Mouse (Mus musculus) liver, postnatal 0 days (tissue): ENCODE measurements around the gene Prss12. TPM values are rescaled to one million over a fixed set of nuclear protein-coding genes. Genes with fewer than 3 reads are reported as not detected.

Source experiments
- ATAC-seq: fragments of 200-750 bp; cut with Nextera tagmentation; 2 replicates; pipeline ENCODE4 v1.8.0; 2017; ENCODE audit warnings: mild to moderate bottlenecking, moderate library complexity
- DNase-seq: peaks from one replicate; pipeline ENCODE4 v3.0.0-alpha.2; 2016
- H3K27ac ChIP-seq: fragments of 300-500 bp; sonication (generic); 2 replicates; pipeline ENCODE4 v1.5.1; 2014; ENCODE audit warnings: antibody characterized with exemption, moderate library complexity, mild to moderate bottlenecking, low read depth
- H3K27me3 ChIP-seq: fragments of 300-500 bp; sonication (generic); 2 replicates; pipeline ENCODE4 v1.6.1; 2014; ENCODE audit warnings: low read length, control low read depth, mixed read lengths; ENCODE audit not compliant: insufficient read depth
- H3K36me3 ChIP-seq: fragments of 300-500 bp; sonication (generic); replicated peaks from 2 replicates; pipeline ENCODE4 v1.6.1; 2014; ENCODE audit warnings: mild to moderate bottlenecking, control low read depth, low read length, moderate library complexity, mixed read lengths; ENCODE audit not compliant: insufficient read depth
- H3K4me1 ChIP-seq: fragments of 300-500 bp; sonication (generic); 2 replicates; pipeline ENCODE4 v1.6.1; 2014; ENCODE audit warnings: antibody characterized with exemption, mild to moderate bottlenecking, control low read depth; ENCODE audit not compliant: insufficient read depth
- H3K4me2 ChIP-seq: fragments of 300-500 bp; sonication (generic); 2 replicates; pipeline ENCODE4 v1.6.1; 2014; ENCODE audit warnings: low read depth, mild to moderate bottlenecking, low read length, moderate library complexity, mixed read lengths
- H3K4me3 ChIP-seq: fragments of 300-500 bp; sonication (generic); 2 replicates; pipeline ENCODE4 v1.5.1; 2014; ENCODE audit warnings: low read depth, low read length
- H3K9ac ChIP-seq: fragments of 300-500 bp; sonication (generic); replicated peaks from 2 replicates; pipeline ENCODE4 v1.6.1; 2014; ENCODE audit warnings: mild to moderate bottlenecking, moderate library complexity
- H3K9me3 ChIP-seq: fragments of 300-500 bp; sonication (generic); 2 replicates; pipeline ENCODE4 v1.6.1; 2016; ENCODE audit warnings: mild to moderate bottlenecking, control low read depth, low read length, mixed read lengths
- CTCF ChIP-seq: sonication (generic); IDR thresholded peaks from 2 replicates; pipeline ENCODE4 v1.5.1; 2016; ENCODE audit warnings: antibody characterized with exemption, low read depth
- EP300 ChIP-seq: IDR thresholded peaks from 2 replicates; pipeline ENCODE4 v1.6.1; 2016; ENCODE audit warnings: antibody characterized with exemption, low read depth, mild to moderate bottlenecking
- WGBS: fragments of 180-500 bp; shearing (Covaris S2); extraction: QIAGEN DNeasy Blood & Tissue Kit; methylation state at CpG from one replicate; pipeline ENCODE4 v1.1.7; 2014; ENCODE audit not compliant: insufficient replicate concordance; 5-methylcytosine and 5-hydroxymethylcytosine counted together
- polyA plus RNA-seq: library from polyadenylated mRNA; unstranded; fragments of >200 nt; fragmentation: Nextera tagmentation; extraction: Ambion mirVana; gene quantifications from 2 replicates; pipeline ENCODE4 v1.2.1, GENCODE M21; 2015

Prss12 gene
- polyA plus RNA-seq, 1 experiment from 2014 or later: 1.0 TPM

DNA sequence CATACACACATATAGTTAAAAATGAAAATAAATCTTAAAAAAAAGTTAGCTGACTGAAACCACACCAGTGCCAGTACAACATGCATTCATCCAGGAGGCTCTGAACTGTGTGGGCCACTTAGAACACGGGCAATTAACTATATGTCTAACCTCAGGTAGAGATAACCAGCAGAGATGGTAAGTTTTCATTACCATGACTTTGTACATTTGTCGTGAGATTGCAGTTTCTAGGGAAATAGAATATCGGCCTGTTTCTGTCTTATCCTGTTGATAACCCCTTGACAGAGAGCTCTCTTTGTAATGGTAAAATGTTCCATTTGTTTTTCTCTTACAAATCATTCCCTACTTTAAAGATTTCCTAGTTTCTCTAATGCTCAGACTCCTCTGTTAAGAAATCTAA is 103.8 kb downstream of the Prss12 start:
- ATAC-seq: no peak
- WGBS: 47% methylated on average over 3 of the region's 3 CpGs

DNA sequence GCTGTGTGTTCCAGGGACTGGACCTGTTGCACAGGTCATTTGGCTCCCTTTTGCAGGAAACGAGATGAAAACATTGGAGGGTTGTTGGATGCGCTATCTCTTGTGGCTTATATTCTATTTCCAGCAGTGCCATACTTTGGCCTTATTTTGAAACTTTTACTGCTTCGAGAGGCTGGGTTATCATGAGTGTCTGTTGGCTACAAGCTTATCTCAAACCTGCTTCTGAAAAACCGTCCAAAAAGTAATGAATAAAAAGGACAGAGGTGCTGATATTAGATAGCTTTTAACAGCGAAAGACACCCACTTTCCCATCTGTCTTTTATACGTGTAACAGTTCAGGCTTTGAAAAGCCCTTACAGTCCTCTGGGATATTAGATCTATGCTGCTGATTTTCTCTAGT is 107.2 kb downstream of the Prss12 start:
- no peak overlapping the region for H3K27ac ChIP-seq
- no peaks in the 10 kb centered on the region for H3K27me3 ChIP-seq
- no peak overlapping the region for H3K4me3 ChIP-seq
- no peaks in the 10 kb centered on the region for H3K4me1 ChIP-seq
- no peak overlapping the region for H3K9ac ChIP-seq
- 0 out of 2 replicates have a peak, but pooled peaks have one; percentile 23 for ATAC-seq
- no peak overlapping the region for H3K4me2 ChIP-seq
- H3K9me3 ChIP-seq: no peaks in the 10 kb centered on the region
- TF ChIP-seq EP300: peak; percentile 89
- TF ChIP-seq CTCF: no peak
- WGBS: 45% methylated on average over 6 of the region's 6 CpGs
- no peaks in the 10 kb centered on the region for H3K36me3 ChIP-seq
- DNase-seq: no peak

More for the DNA sequence above, 103.8 kb downstream of the Prss12 start:
- H3K27ac ChIP-seq: no peak overlapping the region
- no peak overlapping the region for H3K4me2 ChIP-seq
- no peaks in the 10 kb centered on the region for H3K27me3 ChIP-seq
- H3K4me1 ChIP-seq: no peaks in the 10 kb centered on the region
- no peak for DNase-seq
- H3K36me3 ChIP-seq: no peaks in the 10 kb centered on the region
- no peak overlapping the region for H3K9ac ChIP-seq
- TF ChIP-seq CTCF (no peak), EP300 (no peak)
- no peaks in the 10 kb centered on the region for H3K9me3 ChIP-seq
- no peak overlapping the region for H3K4me3 ChIP-seq

DNA sequence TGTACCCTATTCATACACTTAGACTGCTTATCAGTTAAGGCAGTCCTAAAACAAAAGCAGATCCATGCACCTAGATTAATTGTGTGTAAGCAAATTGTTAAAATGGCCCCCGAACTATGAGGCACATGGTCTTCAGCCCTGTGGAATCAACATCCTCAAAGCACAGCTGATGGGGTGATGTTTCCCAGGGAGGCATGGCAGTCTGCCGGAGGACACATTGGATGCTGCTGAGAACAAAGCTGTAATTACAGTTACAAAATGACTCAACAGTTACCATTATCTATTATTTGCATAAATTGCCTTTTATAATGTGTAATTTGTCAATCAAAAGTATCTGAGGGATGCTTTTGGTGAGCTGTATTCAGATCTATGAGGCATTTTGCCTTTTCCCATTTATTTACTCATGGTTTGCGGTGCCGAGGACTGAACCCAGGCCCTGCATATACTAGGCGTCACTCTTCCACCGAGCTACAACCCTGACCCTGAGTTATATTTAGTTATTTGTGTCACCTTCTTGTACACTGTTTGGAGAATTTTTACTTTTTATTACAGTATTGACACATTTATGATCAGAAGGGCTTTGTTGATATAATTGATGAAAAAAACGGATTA is 108.6 kb downstream of the Prss12 start:
- DNase-seq: no peak
- Histone ChIP-seq H3K9ac (no peak overlapping the region), H3K4me3 (no peak overlapping the region), H3K27me3 (no peaks in the 10 kb centered on the region), H3K4me2 (no peak overlapping the region), H3K36me3 (no peaks in the 10 kb centered on the region), H3K27ac (no peak overlapping the region), H3K9me3 (no peaks in the 10 kb centered on the region), H3K4me1 (no peaks in the 10 kb centered on the region)
- WGBS: 78% methylated on average over 7 of the region's 7 CpGs
- ATAC-seq: no peak
- no peak for TF ChIP-seq CTCF
- no peak for TF ChIP-seq EP300

Other genes with a start within 250 kb of the Prss12 start
- gene Synpo2, start 210.8 kb upstream of the Prss12 start, polyA plus RNA-seq: 0.06 and 0.27 TPM in 2 replicates
- 18.5 and 19.8 TPM in 2 replicates for gene Sec24d, start 179.5 kb upstream of the Prss12 start, polyA plus RNA-seq
- gene Mettl14, start 60.8 kb upstream of the Prss12 start, polyA plus RNA-seq: 5.0 and 5.3 TPM in 2 replicates
- gene Ndst3, start 243.9 kb downstream of the Prss12 start, polyA plus RNA-seq: 0.07 TPM in 2 replicates